In genomic region chr10:80117736-80118135, GRCm38 (mm10) we compare ENCODE assay signal across 8 mouse cellular contexts. TPM values are rescaled to one million over a fixed set of nuclear protein-coding genes. Genes with fewer than 3 reads are reported as not detected.
DNase-seq lines count a peak whose midpoint lies in the region; ATAC-seq and TF ChIP-seq lines count a peak whose summit lies in the region.

No protein-coding gene starts in this region.

- no peak for TF ChIP-seq CTCF in left cerebral cortex, adult 2 months (IDR thresholded peaks at IDR 0.05)
- TF ChIP-seq CTCF in hindbrain, postnatal 0 days (IDR thresholded peaks at IDR 0.05; ENCODE audit: low read depth): no peak

- peak overlapping the region; percentile 86 for H3K4me2 ChIP-seq in embryonic facial prominence, embryonic 11.5 days (ENCODE audit: low read depth, low read length)
- H3K4me2 ChIP-seq in hindbrain, postnatal 0 days (ENCODE audit: low read depth, low read length): peak overlapping the region; percentile 90
- peak overlapping the region; percentile 99 for H3K4me2 ChIP-seq in neural tube, embryonic 12.5 days (replicated peaks)

- peak overlapping the region; percentile 21 for H3K27ac ChIP-seq in left cerebral cortex, adult 2 months
- H3K27ac ChIP-seq in embryonic facial prominence, embryonic 11.5 days (replicated peaks; ENCODE audit: low read depth, low read length): no peak overlapping the region
- H3K27ac ChIP-seq in hindbrain, postnatal 0 days: 0 out of 2 replicates have a peak overlapping the region, but pooled peaks have one; percentile 58
- H3K27ac ChIP-seq in neural tube, embryonic 12.5 days: 0 out of 2 replicates have a peak overlapping the region, but pooled peaks have one; percentile 27

- peaks cover 4% of the 10 kb centered on the region for H3K36me3 ChIP-seq in embryonic facial prominence, embryonic 11.5 days (replicated peaks; ENCODE audit: control insufficient read depth, insufficient read depth, low read depth, low read length)
- H3K36me3 ChIP-seq in hindbrain, postnatal 0 days (ENCODE audit: insufficient read depth, low read length): peaks cover 3% of the 10 kb centered on the region
- peaks cover 28% of the 10 kb centered on the region for H3K36me3 ChIP-seq in neural tube, embryonic 12.5 days

- no peaks in the 10 kb centered on the region for H3K9me3 ChIP-seq in embryonic facial prominence, embryonic 11.5 days (replicated peaks; ENCODE audit: control insufficient read depth, low read length)
- no peaks in the 10 kb centered on the region for H3K9me3 ChIP-seq in hindbrain, postnatal 0 days (ENCODE audit: low read length)
- H3K9me3 ChIP-seq in neural tube, embryonic 12.5 days: no peaks in the 10 kb centered on the region

- peak overlapping the region; percentile 87 for H3K9ac ChIP-seq in embryonic facial prominence, embryonic 11.5 days (replicated peaks; ENCODE audit: low read length)
- H3K9ac ChIP-seq in hindbrain, postnatal 0 days (replicated peaks; ENCODE audit: low read length): peak overlapping the region; percentile 85; the same call in 1 of the 2 replicates
- H3K9ac ChIP-seq in neural tube, embryonic 12.5 days: peak overlapping the region; percentile 83

- H3K4me3 ChIP-seq in left cerebral cortex, adult 2 months: peak overlapping the region; percentile 94
- peak overlapping the region; percentile 95 for H3K4me3 ChIP-seq in embryonic facial prominence, embryonic 11.5 days (ENCODE audit: low read depth, low read length)
- peak overlapping the region; percentile 63 for H3K4me3 ChIP-seq in hindbrain, postnatal 0 days (ENCODE audit: low read length)
- H3K4me3 ChIP-seq in neural tube, embryonic 12.5 days: peak overlapping the region; percentile 90

- 42% methylated on average over 1 of the region's 1 CpGs for WGBS in embryonic facial prominence, embryonic 11.5 days
- 33% methylated on average over 1 of the region's 1 CpGs for WGBS in hindbrain, postnatal 0 days
- WGBS in neural tube, embryonic 12.5 days: 71% methylated on average over 1 of the region's 1 CpGs

- intact Hi-C loops in left cerebral cortex, adult 2 months (cut with DNase I): loop anchor here (1.0 kb wide), 1 partner anchor 22 kb away; no protein-coding TSS in a partner anchor
- intact Hi-C loops in left cerebral cortex, postnatal 36 days (cut with DNase I): no loop called here

- H3K27me3 ChIP-seq in embryonic facial prominence, embryonic 11.5 days (ENCODE audit: control insufficient read depth, insufficient read depth, low read length): no peaks in the 10 kb centered on the region
- no peaks in the 10 kb centered on the region for H3K27me3 ChIP-seq in hindbrain, postnatal 0 days (ENCODE audit: insufficient read depth, low read length)
- H3K27me3 ChIP-seq in neural tube, embryonic 12.5 days (replicated peaks): no peaks in the 10 kb centered on the region

- no peak for ATAC-seq in embryonic facial prominence, embryonic 11.5 days (replicated peaks; ENCODE audit: insufficient number of reproducible peaks, low FRiP score, low TSS enrichment, low read depth)
- no peak for ATAC-seq in hindbrain, postnatal 0 days
- no peak for ATAC-seq in neural tube, embryonic 12.5 days (ENCODE audit: low FRiP score, low read depth)

- peaks cover 13% of the 10 kb centered on the region for H3K4me1 ChIP-seq in embryonic facial prominence, embryonic 11.5 days (ENCODE audit: control insufficient read depth, insufficient read depth, low read length)
- H3K4me1 ChIP-seq in hindbrain, postnatal 0 days (ENCODE audit: insufficient read depth, low read length): peaks cover 21% of the 10 kb centered on the region
- H3K4me1 ChIP-seq in neural tube, embryonic 12.5 days: peaks cover 39% of the 10 kb centered on the region

- DNase-seq in left cerebral cortex, adult 2 months (ENCODE audit: extremely low spot score in 1 of 2, low spot score in 2 of 2): no peak
- DNase-seq in left cerebral cortex, adult 18-20 months (ENCODE audit: low spot score in 2 of 2): no peak
- no peak for DNase-seq in embryonic facial prominence, embryonic 11.5 days (ENCODE audit: low spot score)
- no peak for DNase-seq in hindbrain, postnatal 0 days (ENCODE audit: low spot score)
- DNase-seq in embryo, embryonic 9.5 days (ENCODE audit: extremely low spot score): no peak
- no peak for DNase-seq in left cerebral cortex, postnatal 36 days (ENCODE audit: low spot score in 2 of 2)
- DNase-seq in adrenal gland, postnatal 10 days: no peak

RNA-seq across cellular contexts. Expression of gene Stk11, which starts 2.1 kb away (rescaled TPM):
- 100 to 1,000 TPM; 102 to 106 TPM for total RNA-seq in left cerebral cortex, adult 2 months (2021)
- 100 to 1,000 TPM; 108 to 109 TPM for total RNA-seq in left cerebral cortex, adult 18-20 months (2021)
- 16.6 and 18.5 TPM in 2 replicates for polyA plus RNA-seq in embryonic facial prominence, embryonic 11.5 days (2014; fragmentation: Nextera tagmentation; extraction: Ambion mirVana)
- total RNA-seq in hindbrain, postnatal 0 days (2014; rRNA removed): 86.4 and 86.6 TPM in 2 replicates
- polyA plus RNA-seq in hindbrain, postnatal 0 days (2015; fragmentation: Nextera tagmentation; extraction: Ambion mirVana): 13.9 and 15.0 TPM in 2 replicates
- 17.4 and 23.9 TPM in 2 replicates for polyA plus RNA-seq in neural tube, embryonic 12.5 days (2016; fragmentation: Nextera tagmentation; extraction: Ambion mirVana)
- 100 to 1,000 TPM in 1 of 2 experiments, 10 to 100 TPM in 1; 94.4 to 100 TPM for total RNA-seq in left cerebral cortex, postnatal 36 days (2021)
- 100 to 1,000 TPM; 133 to 151 TPM for total RNA-seq in adrenal gland, postnatal 10 days (2021)

RNA-seq across cellular contexts. Expression of gene Sbno2, which starts 12.4 kb away (rescaled TPM):
- total RNA-seq in left cerebral cortex, adult 2 months (2021): 10 to 100 TPM; 21.4 to 22.1 TPM
- 10 to 100 TPM; 16.8 to 18.8 TPM for total RNA-seq in left cerebral cortex, adult 18-20 months (2021)
- polyA plus RNA-seq in embryonic facial prominence, embryonic 11.5 days (2014; fragmentation: Nextera tagmentation; extraction: Ambion mirVana): 5.6 and 6.6 TPM in 2 replicates
- 22.8 and 23.7 TPM in 2 replicates for total RNA-seq in hindbrain, postnatal 0 days (2014; rRNA removed)
- 6.9 and 7.8 TPM in 2 replicates for polyA plus RNA-seq in hindbrain, postnatal 0 days (2015; fragmentation: Nextera tagmentation; extraction: Ambion mirVana)
- 15.1 and 15.4 TPM in 2 replicates for polyA plus RNA-seq in neural tube, embryonic 12.5 days (2016; fragmentation: Nextera tagmentation; extraction: Ambion mirVana)
- 10 to 100 TPM; 14.5 to 25.5 TPM for total RNA-seq in left cerebral cortex, postnatal 36 days (2021)
- 10 to 100 TPM; 37.5 to 55.7 TPM for total RNA-seq in adrenal gland, postnatal 10 days (2021)

RNA-seq across cellular contexts. Expression of gene Atp5d, which starts 20.7 kb away (rescaled TPM):
- total RNA-seq in left cerebral cortex, adult 2 months (2021): 100 to 1,000 TPM; 356 to 366 TPM
- 100 to 1,000 TPM; 367 to 371 TPM for total RNA-seq in left cerebral cortex, adult 18-20 months (2021)
- 360 and 371 TPM in 2 replicates for polyA plus RNA-seq in embryonic facial prominence, embryonic 11.5 days (2014; fragmentation: Nextera tagmentation; extraction: Ambion mirVana)
- total RNA-seq in hindbrain, postnatal 0 days (2014; rRNA removed): 273 and 303 TPM in 2 replicates
- 733 and 736 TPM in 2 replicates for polyA plus RNA-seq in hindbrain, postnatal 0 days (2015; fragmentation: Nextera tagmentation; extraction: Ambion mirVana)
- polyA plus RNA-seq in neural tube, embryonic 12.5 days (2016; fragmentation: Nextera tagmentation; extraction: Ambion mirVana): 396 and 422 TPM in 2 replicates
- total RNA-seq in left cerebral cortex, postnatal 36 days (2021): 100 to 1,000 TPM; 334 to 384 TPM
- total RNA-seq in adrenal gland, postnatal 10 days (2021): 100 to 1,000 TPM; 982 to 996 TPM

RNA-seq across cellular contexts. Expression of gene Cbarp, which starts 22.9 kb away (rescaled TPM):
- total RNA-seq in left cerebral cortex, adult 2 months (2021): 100 to 1,000 TPM; 431 to 456 TPM
- total RNA-seq in left cerebral cortex, adult 18-20 months (2021): 100 to 1,000 TPM; 418 to 437 TPM
- polyA plus RNA-seq in embryonic facial prominence, embryonic 11.5 days (2014; fragmentation: Nextera tagmentation; extraction: Ambion mirVana): 6.8 and 9.0 TPM in 2 replicates
- 270 and 288 TPM in 2 replicates for total RNA-seq in hindbrain, postnatal 0 days (2014; rRNA removed)
- polyA plus RNA-seq in hindbrain, postnatal 0 days (2015; fragmentation: Nextera tagmentation; extraction: Ambion mirVana): 95.5 and 106 TPM in 2 replicates
- 26.5 and 27.3 TPM in 2 replicates for polyA plus RNA-seq in neural tube, embryonic 12.5 days (2016; fragmentation: Nextera tagmentation; extraction: Ambion mirVana)
- total RNA-seq in left cerebral cortex, postnatal 36 days (2021): 100 to 1,000 TPM; 431 to 463 TPM
- total RNA-seq in adrenal gland, postnatal 10 days (2021): 10 to 100 TPM; 41.6 to 65.6 TPM

RNA-seq across cellular contexts. Expression of gene Midn, which starts 30.3 kb away (rescaled TPM):
- total RNA-seq in left cerebral cortex, adult 2 months (2021): 100 to 1,000 TPM in 1 of 2 experiments, 10 to 100 TPM in 1; 80.7 to 127 TPM
- total RNA-seq in left cerebral cortex, adult 18-20 months (2021): 100 to 1,000 TPM; 105 TPM
- polyA plus RNA-seq in embryonic facial prominence, embryonic 11.5 days (2014; fragmentation: Nextera tagmentation; extraction: Ambion mirVana): 60.3 and 62.1 TPM in 2 replicates
- total RNA-seq in hindbrain, postnatal 0 days (2014; rRNA removed): 146 and 172 TPM in 2 replicates
- 14.7 and 15.8 TPM in 2 replicates for polyA plus RNA-seq in hindbrain, postnatal 0 days (2015; fragmentation: Nextera tagmentation; extraction: Ambion mirVana)
- polyA plus RNA-seq in neural tube, embryonic 12.5 days (2016; fragmentation: Nextera tagmentation; extraction: Ambion mirVana): 40.8 and 45.1 TPM in 2 replicates
- 10 to 100 TPM; 76.2 to 78.8 TPM for total RNA-seq in left cerebral cortex, postnatal 36 days (2021)
- total RNA-seq in adrenal gland, postnatal 10 days (2021): 100 to 1,000 TPM; 106 to 127 TPM
